Mouse (Mus musculus): Measurements from ENCODE around the gene Olfr955.

The Olfr955 gene

DNA sequence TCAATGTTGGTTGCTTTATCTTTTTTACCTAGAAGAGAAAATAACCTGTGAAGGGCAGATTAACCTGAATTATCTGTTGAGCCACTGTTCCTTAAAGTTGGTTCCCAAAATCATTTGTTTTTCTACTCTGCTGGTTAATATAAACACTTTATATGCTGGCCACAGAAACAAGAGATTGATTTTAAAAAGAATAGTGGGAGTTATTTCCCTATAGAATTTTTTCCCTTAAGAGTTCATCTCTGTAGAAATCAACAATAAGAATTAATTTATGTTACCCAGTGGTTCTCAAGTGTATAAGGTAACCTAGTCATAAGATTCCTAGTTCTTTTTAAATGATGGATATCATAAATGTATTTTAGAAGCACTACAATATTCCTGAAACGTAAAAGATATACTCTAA is at the start of gene Olfr955:
Gene Olfr955 (minus strand): TSS at position 101 of the 400 bp plus-strand sequence.
- no peak for DNase-seq

DNA sequence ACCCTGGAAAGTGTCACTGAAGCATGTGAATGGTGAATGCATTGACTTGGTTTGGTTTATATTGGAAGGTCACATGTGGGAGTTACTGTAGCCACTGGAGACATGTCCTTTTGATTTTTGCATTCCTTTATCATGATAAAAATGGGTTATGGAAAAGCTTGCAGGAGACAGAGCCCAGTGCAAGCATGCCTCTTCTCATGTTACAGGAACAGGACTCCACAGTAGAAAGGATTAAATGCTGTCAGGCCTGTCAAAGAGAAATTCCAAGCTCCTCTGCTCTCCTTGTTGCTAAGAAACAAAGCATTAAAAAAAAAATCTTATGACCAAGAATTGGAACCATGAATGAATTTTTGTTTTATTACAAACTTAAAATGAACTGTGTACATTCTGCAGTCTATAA is 46.9 kb upstream of the Olfr955 start:
- no peak for DNase-seq

DNA sequence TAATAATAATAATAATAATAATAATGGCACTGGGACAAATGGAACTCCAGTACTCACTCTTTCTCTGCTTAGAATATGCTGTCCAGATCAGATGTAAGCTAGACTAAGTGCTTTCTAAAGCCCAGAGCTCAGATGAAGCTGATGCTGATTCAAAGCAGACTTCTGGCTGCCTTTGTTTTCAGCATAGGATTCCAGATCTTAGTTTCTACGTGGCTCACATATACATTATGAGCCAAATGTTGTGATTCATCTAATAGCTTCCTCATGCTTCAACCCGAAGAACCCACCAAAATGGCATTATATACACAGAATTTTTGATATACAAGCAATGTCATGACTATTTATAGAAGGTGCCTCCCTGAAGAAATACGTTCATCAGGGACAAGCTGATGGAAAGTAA is 43.8 kb upstream of the Olfr955 start, which contains the start of gene Olfr957:
Gene Olfr957 (minus strand): TSS at position 279 of the 400 bp plus-strand sequence.
- no peak for DNase-seq

DNA sequence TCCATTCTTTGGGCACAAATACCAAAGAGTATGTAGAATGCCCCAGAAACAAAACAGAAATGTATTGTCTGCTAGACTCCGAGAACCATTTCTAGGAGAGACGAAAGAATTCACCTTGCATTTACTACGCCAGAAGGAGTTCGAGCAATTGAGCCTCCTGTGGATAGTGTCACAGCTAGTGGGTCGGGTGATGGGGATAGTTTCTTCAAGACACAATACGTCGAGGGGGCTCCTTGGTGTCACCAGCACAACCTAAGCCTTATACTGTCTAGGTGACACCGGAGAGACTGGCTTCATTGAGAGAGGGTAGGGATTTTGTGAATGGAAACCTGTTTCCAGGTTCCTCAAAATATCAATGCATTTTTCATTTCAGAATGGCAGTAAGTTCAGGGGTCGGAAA is 37.7 kb upstream of the Olfr955 start:
- DNase-seq: no peak

DNA sequence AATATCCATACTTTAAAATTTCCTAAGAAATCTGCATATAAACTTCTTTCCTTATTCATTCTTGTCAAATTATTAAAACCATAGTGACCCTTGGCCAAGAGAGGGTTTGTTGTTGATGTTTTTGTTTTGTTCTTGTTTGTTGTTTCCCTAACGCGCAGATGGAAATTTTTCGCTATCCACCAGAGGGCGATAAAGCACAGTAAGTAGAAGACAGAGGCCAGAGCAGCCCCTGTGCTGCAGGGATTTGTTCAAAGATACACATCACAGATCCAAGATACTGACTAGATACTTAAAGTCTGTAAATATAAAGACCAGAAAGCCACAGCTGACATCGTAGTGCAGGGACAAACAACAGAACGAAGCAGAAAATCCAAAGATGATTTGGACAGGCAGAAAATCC is 37.3 kb upstream of the Olfr955 start:
- DNase-seq: no peak

DNA sequence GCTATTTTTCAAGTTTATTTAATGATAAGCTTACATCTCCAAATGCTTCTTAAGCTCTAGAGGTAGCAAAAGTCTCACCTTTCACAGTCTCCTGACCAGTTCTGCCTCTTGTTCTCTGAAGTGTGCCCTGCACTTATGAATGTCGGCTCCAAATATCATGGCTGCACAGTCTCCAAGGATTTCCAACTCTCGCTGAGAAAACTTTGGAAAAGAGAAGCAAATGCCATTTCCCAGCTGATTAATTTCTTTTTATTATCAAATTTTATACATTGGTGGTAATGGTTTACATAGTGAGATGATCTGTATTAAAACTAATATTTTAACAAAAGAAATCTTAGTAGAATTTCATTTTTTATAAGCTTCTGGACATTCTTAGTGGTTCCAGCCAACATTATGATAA is 22.2 kb upstream of the Olfr955 start, which contains the start of gene Olfr44:
Gene Olfr44 (minus strand): TSS at position 101 of the 400 bp plus-strand sequence.
- no peak for DNase-seq

DNA sequence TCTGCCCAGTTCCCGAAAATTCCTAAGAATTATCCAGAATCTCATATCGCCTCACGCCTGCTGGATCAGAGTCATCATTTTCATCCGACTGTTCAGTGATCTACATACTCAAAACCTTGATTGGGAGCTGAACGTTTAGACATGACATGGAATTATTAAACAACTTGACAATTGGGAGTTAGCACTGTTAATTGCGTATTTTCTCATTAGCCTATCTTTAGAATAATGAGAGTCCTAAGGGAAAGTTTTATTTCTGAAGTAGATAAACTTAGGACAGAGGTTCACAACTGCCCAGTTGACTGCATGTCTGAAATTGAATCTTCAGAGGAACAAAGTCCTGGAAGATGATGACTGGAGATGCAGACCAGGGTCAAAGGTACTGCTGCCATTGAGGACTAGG is 15.3 kb downstream of the Olfr955 start, which contains the start of gene Olfr954:
Gene Olfr954 (plus strand): TSS at position 301 of the 400 bp plus-strand sequence.
- DNase-seq: no peak

DNA sequence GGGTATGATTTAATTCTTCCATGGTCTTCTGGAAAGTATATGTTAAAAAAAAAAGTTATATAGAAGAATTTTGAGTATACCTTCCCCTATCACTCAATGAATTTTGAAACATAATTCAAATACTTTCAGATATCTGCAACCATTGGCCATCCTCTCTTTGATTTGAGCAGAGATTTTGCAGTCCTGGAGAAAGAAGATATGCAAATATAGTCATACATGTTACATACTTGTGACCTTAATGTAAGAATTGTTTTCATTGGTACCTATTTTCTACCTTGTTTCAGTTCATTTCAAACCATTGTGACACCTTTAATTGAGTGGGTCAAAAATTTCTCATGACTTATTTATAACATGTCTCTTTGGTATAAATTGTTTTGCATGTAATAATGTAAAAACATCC is 44.7 kb downstream of the Olfr955 start, which contains the start of gene Olfr952:
Gene Olfr952 (minus strand): TSS at position 101 of the 400 bp plus-strand sequence.
- DNase-seq: no peak
